Mouse (Mus musculus) lung, embryonic 14.5 days (tissue): ENCODE data around the gene Tardbp. TPM values are rescaled to one million over a fixed set of nuclear protein-coding genes. Genes with fewer than 3 reads are reported as not detected.

ENCODE experiments used
- ATAC-seq: fragments of 200-750 bp; cut with Nextera tagmentation; 2 replicates; pipeline ENCODE4 v1.8.0; 2017; ENCODE audit warnings: mild to moderate bottlenecking, moderate TSS enrichment, moderate library complexity; ENCODE audit not compliant: insufficient read depth
- DNase-seq: peaks from one replicate; pipeline ENCODE4 v3.0.0-alpha.2; 2015
- H3K27ac ChIP-seq: fragments of 300-500 bp; sonication (generic); 2 replicates; pipeline ENCODE4 v1.5.1; 2014; ENCODE audit warnings: low read depth, mild to moderate bottlenecking, moderate library complexity
- H3K27me3 ChIP-seq: fragments of 300-500 bp; sonication (generic); 2 replicates; pipeline ENCODE4 v1.6.1; 2014; ENCODE audit warnings: low read length, control low read depth; ENCODE audit not compliant: insufficient read depth
- H3K36me3 ChIP-seq: fragments of 300-500 bp; sonication (generic); 2 replicates; pipeline ENCODE4 v1.6.1; 2014; ENCODE audit warnings: control low read depth; ENCODE audit not compliant: insufficient read depth
- H3K4me1 ChIP-seq: fragments of 300-500 bp; sonication (generic); 2 replicates; pipeline ENCODE4 v1.6.1; 2014; ENCODE audit warnings: antibody characterized with exemption, control low read depth; ENCODE audit not compliant: insufficient read depth
- H3K4me2 ChIP-seq: fragments of 300-500 bp; sonication (generic); 2 replicates; pipeline ENCODE4 v1.6.1; 2014; ENCODE audit warnings: mild to moderate bottlenecking
- H3K4me3 ChIP-seq: fragments of 300-500 bp; sonication (generic); 2 replicates; pipeline ENCODE4 v1.5.1; 2014; ENCODE audit warnings: low read depth, low read length
- H3K9ac ChIP-seq: fragments of 300-500 bp; sonication (generic); 2 replicates; pipeline ENCODE4 v1.6.1; 2014
- H3K9me3 ChIP-seq: fragments of 300-500 bp; sonication (generic); 2 replicates; pipeline ENCODE4 v1.6.1; 2016; ENCODE audit warnings: low read depth, low read length, control low read depth
- CTCF ChIP-seq: IDR thresholded peaks from 2 replicates; pipeline ENCODE4 v1.5.1; 2016; ENCODE audit warnings: antibody characterized with exemption, low read depth
- WGBS: fragments of 180-500 bp; shearing (Covaris S2); extraction: QIAGEN DNeasy Blood & Tissue Kit; methylation state at CpG from one replicate; pipeline ENCODE4 v1.1.7; 2014; 5-methylcytosine and 5-hydroxymethylcytosine counted together
- polyA plus RNA-seq: library from polyadenylated mRNA; unstranded; fragments of >200 nt; fragmentation: Nextera tagmentation; extraction: Ambion mirVana; gene quantifications from 2 replicates; pipeline ENCODE4 v1.2.1, GENCODE M21; 2014

The Tardbp gene
- polyA plus RNA-seq, 1 experiment from 2014 or later: 172 TPM

DNA sequence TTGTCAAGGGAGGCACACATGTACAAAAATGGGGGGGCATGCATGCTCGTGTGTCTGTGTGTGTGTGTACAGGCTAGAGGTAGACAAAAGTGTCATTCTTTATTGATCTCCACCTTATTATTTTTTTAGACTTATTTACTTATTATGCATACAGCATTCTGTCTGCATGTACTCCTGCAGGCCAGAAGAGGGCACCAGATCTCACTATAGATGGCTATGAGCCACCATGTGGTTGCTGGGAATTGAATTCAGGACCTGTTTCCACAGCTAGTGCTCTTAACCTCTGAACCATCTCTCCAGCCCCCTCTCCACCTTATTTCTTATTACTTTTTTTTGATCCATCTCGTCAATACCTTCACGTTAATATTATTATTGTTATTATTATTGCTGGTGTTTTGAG is 22.5 kb upstream of the Tardbp start:
- Histone ChIP-seq H3K9ac (no peak overlapping the region), H3K9me3 (no peaks in the 10 kb centered on the region), H3K4me3 (no peak overlapping the region), H3K4me2 (no peak overlapping the region), H3K27ac (no peak overlapping the region), H3K27me3 (no peaks in the 10 kb centered on the region), H3K36me3 (no peaks in the 10 kb centered on the region), H3K4me1 (no peaks in the 10 kb centered on the region)
- WGBS: 69% methylated on average over 3 of the region's 3 CpGs
- no peak for DNase-seq
- ATAC-seq: no peak
- TF ChIP-seq CTCF: peak; percentile 46

- H3K9me3 ChIP-seq: no peaks in the 10 kb centered on the region
- no peak overlapping the region for H3K9ac ChIP-seq
- H3K4me2 ChIP-seq: no peak overlapping the region
- 46% methylated on average over 11 of the region's 11 CpGs for WGBS
- peak; percentile 45; the same call in 1 of the 2 replicates for ATAC-seq
- no peak overlapping the region for H3K27ac ChIP-seq
- H3K4me3 ChIP-seq: no peak overlapping the region
- no peaks in the 10 kb centered on the region for H3K27me3 ChIP-seq
- H3K36me3 ChIP-seq: no peaks in the 10 kb centered on the region
- TF ChIP-seq CTCF: no peak
- no peaks in the 10 kb centered on the region for H3K4me1 ChIP-seq
- DNase-seq: peak; percentile 61
Measured at GRCm38 (mm10) chr4:148646616-148647015, 19.8 kb upstream of the Tardbp start.

GRCm38 (mm10) chr4:148644926-148645325 is 18.1 kb upstream of the Tardbp start:
- 79% methylated on average over 6 of the region's 6 CpGs for WGBS
- ATAC-seq (no peak), DNase-seq (no peak)
- H3K4me1 ChIP-seq: no peaks in the 10 kb centered on the region
- no peak overlapping the region for H3K27ac ChIP-seq
- H3K4me3 ChIP-seq: no peak overlapping the region
- no peaks in the 10 kb centered on the region for H3K9me3 ChIP-seq
- no peak for TF ChIP-seq CTCF
- H3K4me2 ChIP-seq: no peak overlapping the region
- no peaks in the 10 kb centered on the region for H3K36me3 ChIP-seq
- H3K27me3 ChIP-seq: no peaks in the 10 kb centered on the region
- no peak overlapping the region for H3K9ac ChIP-seq

DNA sequence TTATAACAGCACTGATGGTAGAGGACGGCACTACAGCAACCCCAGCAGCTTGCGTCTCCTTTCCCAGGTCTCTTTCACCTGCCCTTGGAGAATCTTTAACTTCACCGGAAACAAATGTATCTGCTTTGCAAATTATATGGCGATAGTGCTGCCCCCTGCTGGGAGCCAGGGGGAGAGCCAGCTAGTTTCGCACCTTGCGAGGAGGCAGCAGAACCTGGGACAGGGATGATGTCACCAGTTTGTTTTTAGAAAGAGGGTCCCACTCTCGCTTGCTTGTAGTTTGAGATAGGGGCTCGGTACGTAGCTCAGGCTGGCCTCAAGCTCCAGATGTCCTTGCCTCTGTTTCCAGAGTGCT is 17.3 kb upstream of the Tardbp start:
- H3K4me2 ChIP-seq: peak overlapping the region; percentile 32
- H3K36me3 ChIP-seq: no peaks in the 10 kb centered on the region
- H3K27ac ChIP-seq: no peak overlapping the region
- WGBS: 5% methylated on average over 9 of the region's 9 CpGs
- H3K27me3 ChIP-seq: no peaks in the 10 kb centered on the region
- no peaks in the 10 kb centered on the region for H3K9me3 ChIP-seq
- H3K4me1 ChIP-seq: no peaks in the 10 kb centered on the region
- H3K9ac ChIP-seq: no peak overlapping the region
- peak; percentile 83 for DNase-seq
- peak; percentile 38; the same call in 1 of the 2 replicates for ATAC-seq
- no peak overlapping the region for H3K4me3 ChIP-seq
- TF ChIP-seq CTCF: peak; percentile 88

GRCm38 (mm10) chr4:148643291-148644156 is 16.7 kb upstream of the Tardbp start, which contains the start of gene Gm572:
Gene Gm572, plus strand, starts transcription at chr4:148643317.
- Histone ChIP-seq H3K9ac (no peak within 1 kb of the TSS), H3K4me2 (peak within 1 kb of the TSS; percentile 32), H3K9me3 (no peaks in the 10 kb centered on the region), H3K27me3 (no peaks in the 10 kb centered on the region), H3K4me3 (no peak within 1 kb of the TSS), H3K27ac (no peak within 1 kb of the TSS), H3K4me1 (no peaks in the 10 kb centered on the region), H3K36me3 (no peaks in the 10 kb centered on the region)
- no peak for DNase-seq
- 51% methylated on average over 15 of the region's 15 CpGs for WGBS
- ATAC-seq: peak; percentile 38; the same call in 1 of the 2 replicates
- no peak for TF ChIP-seq CTCF

DNA sequence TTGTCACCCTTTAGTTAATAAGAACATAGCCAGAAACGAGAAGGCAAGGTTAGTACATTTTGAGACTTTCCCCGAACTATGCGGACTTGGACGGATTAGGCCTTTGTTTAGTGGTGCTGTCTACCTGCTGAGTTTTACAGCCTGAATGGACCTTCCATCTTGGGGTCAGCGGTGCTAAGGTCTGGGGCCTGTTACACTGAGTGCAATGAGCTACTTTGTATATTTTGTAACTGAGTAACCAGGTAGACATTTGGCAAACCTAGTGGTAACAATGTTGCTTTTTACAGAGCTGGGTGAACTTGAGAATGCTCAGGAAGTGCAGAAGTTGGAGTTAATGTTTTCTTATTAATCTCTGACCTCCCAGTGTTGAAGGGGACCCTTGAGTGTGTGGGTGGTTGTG is 14.3 kb upstream of the Tardbp start:
- 73% methylated on average over 5 of the region's 5 CpGs for WGBS
- Histone ChIP-seq H3K27ac (no peak overlapping the region), H3K36me3 (no peaks in the 10 kb centered on the region), H3K27me3 (no peaks in the 10 kb centered on the region), H3K4me1 (no peaks in the 10 kb centered on the region), H3K9me3 (no peaks in the 10 kb centered on the region), H3K4me2 (no peak overlapping the region), H3K4me3 (no peak overlapping the region), H3K9ac (no peak overlapping the region)
- ATAC-seq (no peak), DNase-seq (no peak)
- no peak for TF ChIP-seq CTCF

DNA sequence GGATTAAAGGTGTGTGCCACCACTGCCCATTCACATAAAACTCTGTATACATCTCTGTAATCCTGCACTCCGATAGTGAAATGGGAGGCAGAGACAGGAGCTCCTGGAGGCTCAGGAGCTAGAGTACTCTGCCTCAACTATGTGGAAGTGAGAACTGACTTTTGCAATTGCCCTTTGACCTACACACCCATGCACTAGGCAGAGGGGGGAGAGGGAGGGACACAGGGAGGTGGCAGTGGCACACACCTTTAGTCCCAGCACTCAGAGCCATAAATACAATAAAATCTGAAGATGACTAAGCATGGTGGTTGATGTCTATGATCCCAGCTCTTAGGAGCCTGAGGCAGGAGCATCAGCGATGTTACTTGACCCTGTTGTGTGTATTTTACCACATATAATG is 12.6 kb upstream of the Tardbp start:
- Histone ChIP-seq H3K4me1 (no peaks in the 10 kb centered on the region), H3K9me3 (no peaks in the 10 kb centered on the region), H3K4me2 (no peak overlapping the region), H3K27me3 (no peaks in the 10 kb centered on the region), H3K4me3 (no peak overlapping the region), H3K36me3 (no peaks in the 10 kb centered on the region), H3K9ac (no peak overlapping the region), H3K27ac (no peak overlapping the region)
- 75% methylated on average over 2 of the region's 2 CpGs for WGBS
- no peak for TF ChIP-seq CTCF
- DNase-seq: no peak
- ATAC-seq: no peak
